Mouse (Mus musculus) heart, postnatal 0 days (tissue): Measurements from ENCODE around the gene Pdgfa. TPM values are rescaled to one million over a fixed set of nuclear protein-coding genes. Genes with fewer than 3 reads are reported as not detected.
A peak's percentile ranks its signal among the peaks of the same experiment; 100 is the strongest.

Experiments
- ATAC-seq: fragments of 200-750 bp; cut with Nextera tagmentation; 2 replicates; pipeline ENCODE4 v1.8.0; 2017; ENCODE audit warnings: low read depth, moderate number of reproducible peaks, moderate library complexity; ENCODE audit not compliant: insufficient read depth
- DNase-seq: peaks from one replicate; pipeline ENCODE4 v3.0.0-alpha.2; 2016; ENCODE audit warnings: low spot score
- H3K27ac ChIP-seq: fragments of 300-500 bp; sonication (generic); 2 replicates; pipeline ENCODE4 v1.5.1; 2014; ENCODE audit warnings: low read depth, mild to moderate bottlenecking
- H3K27me3 ChIP-seq: fragments of 300-500 bp; sonication (generic); 2 replicates; pipeline ENCODE4 v1.6.1; 2014; ENCODE audit warnings: low read length, mixed read lengths; ENCODE audit not compliant: control insufficient read depth, insufficient read depth
- H3K36me3 ChIP-seq: fragments of 300-500 bp; sonication (generic); replicated peaks from 2 replicates; pipeline ENCODE4 v1.6.1; 2014; ENCODE audit warnings: low read length, mixed read lengths; ENCODE audit not compliant: control insufficient read depth, insufficient read depth
- H3K4me1 ChIP-seq: fragments of 300-500 bp; sonication (generic); 2 replicates; pipeline ENCODE4 v1.6.1; 2014; ENCODE audit warnings: antibody characterized with exemption; ENCODE audit not compliant: control insufficient read depth, insufficient read depth
- H3K4me2 ChIP-seq: fragments of 300-500 bp; sonication (generic); 2 replicates; pipeline ENCODE4 v1.6.1; 2014; ENCODE audit warnings: low read depth, mild to moderate bottlenecking, low read length, moderate library complexity
- H3K4me3 ChIP-seq: fragments of 300-500 bp; sonication (generic); 2 replicates; pipeline ENCODE4 v1.5.1; 2014; ENCODE audit warnings: low read depth, low read length
- H3K9ac ChIP-seq: fragments of 300-500 bp; sonication (generic); replicated peaks from 2 replicates; pipeline ENCODE4 v1.6.1; 2014; ENCODE audit warnings: low read depth, low read length, mixed read lengths
- H3K9me3 ChIP-seq: fragments of 300-500 bp; sonication (generic); replicated peaks from 2 replicates; pipeline ENCODE4 v1.6.1; 2016; ENCODE audit warnings: low read length; ENCODE audit not compliant: control insufficient read depth
- CTCF ChIP-seq: IDR thresholded peaks from 2 replicates; pipeline ENCODE4 v1.5.1; 2016; ENCODE audit warnings: antibody characterized with exemption, control low read depth, low read depth
- EP300 ChIP-seq: IDR thresholded peaks from 2 replicates; pipeline ENCODE4 v1.6.1; 2016; ENCODE audit warnings: antibody characterized with exemption, low read depth
- WGBS: fragments of 180-500 bp; shearing (Covaris S2); extraction: QIAGEN DNeasy Blood & Tissue Kit; methylation state at CpG from one replicate; pipeline ENCODE4 v1.1.7; 2014; 5-methylcytosine and 5-hydroxymethylcytosine counted together
- polyA plus RNA-seq: library from polyadenylated mRNA; unstranded; fragments of >200 nt; fragmentation: Nextera tagmentation; extraction: Ambion mirVana; gene quantifications from 2 replicates; pipeline ENCODE4 v1.2.1, GENCODE M21; 2015
- total RNA-seq: library from RNA; depleted of rRNA; stranded (reverse); fragments of >200 nt; gene quantifications from 2 replicates; pipeline ENCODE4 v1.2.3, GENCODE M21; 2014; ENCODE audit warnings: low replicate concordance

Gene Pdgfa
- total and polyA plus RNA-seq, 2 experiments from 2014 or later: 49.6 to 60.5 TPM

GRCm38 (mm10) chr5:138949165-138949564 lies 48.0 kb downstream of the Pdgfa start:
- 50% methylated on average over 6 of the region's 6 CpGs for WGBS
- Histone ChIP-seq H3K4me2 (no peak overlapping the region), H3K27me3 (no peaks in the 10 kb centered on the region), H3K4me1 (peaks cover 39% of the 10 kb centered on the region), H3K27ac (peak overlapping the region; percentile 89), H3K9me3 (no peaks in the 10 kb centered on the region), H3K4me3 (no peak overlapping the region), H3K36me3 (no peaks in the 10 kb centered on the region), H3K9ac (no peak overlapping the region)
- no peak for ATAC-seq
- no peak for TF ChIP-seq EP300
- TF ChIP-seq CTCF: no peak
- DNase-seq: no peak

DNA sequence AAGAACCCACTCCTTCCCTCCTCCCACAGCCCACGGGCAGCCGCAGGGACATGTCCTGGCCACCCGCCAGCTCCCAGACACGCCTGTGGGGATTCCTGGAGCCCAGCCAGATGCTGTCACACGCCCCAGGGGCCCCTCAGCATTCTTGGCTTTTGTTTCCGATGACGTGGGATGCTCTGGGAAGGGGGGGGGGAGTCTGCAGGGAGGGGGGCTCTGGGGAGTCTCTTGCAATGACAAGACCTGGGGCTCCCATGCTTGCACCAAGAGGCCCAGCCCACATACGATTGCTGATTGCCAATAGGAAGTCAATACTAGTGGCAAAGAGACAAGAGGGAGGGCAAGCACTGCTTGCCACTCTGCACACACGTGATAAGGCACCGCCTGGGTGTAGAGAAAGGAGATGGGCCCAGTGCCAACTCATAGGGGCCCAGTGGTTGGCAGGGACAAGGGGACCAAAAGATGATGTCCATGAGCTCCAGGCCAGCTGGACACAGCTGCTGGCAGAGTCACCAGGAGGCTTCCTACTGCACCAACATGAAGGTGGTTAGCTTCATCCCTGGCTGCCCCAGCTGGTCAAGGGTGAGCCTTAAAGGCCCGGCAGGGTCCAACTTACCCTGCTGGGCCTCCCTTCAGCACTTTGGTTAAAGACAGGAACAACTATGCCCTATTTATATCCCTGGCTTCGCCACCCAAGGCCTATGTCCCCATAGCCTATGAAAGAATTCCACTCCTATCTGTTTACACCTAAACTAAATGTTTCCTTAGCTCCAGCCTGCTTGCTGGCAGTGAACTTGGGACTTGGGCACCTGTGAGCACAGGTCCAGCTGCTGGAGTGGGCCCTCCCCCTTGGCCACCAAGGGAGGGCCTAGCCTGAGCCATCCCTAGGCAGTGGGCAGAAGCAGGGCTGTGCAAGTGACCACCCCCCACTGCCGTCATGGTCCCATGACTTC lies 48.9 kb downstream of the Pdgfa start:
- TF ChIP-seq CTCF (no peak), EP300 (peak; percentile 79)
- H3K36me3 ChIP-seq: no peaks in the 10 kb centered on the region
- ATAC-seq (peak; percentile 83), DNase-seq (peak; percentile 89)
- no peak overlapping the region for H3K9ac ChIP-seq
- peaks cover 32% of the 10 kb centered on the region for H3K4me1 ChIP-seq
- peak overlapping the region; percentile 11 for H3K4me2 ChIP-seq
- H3K4me3 ChIP-seq: no peak overlapping the region
- WGBS: 12% methylated on average over 13 of the region's 13 CpGs
- peak overlapping the region; percentile 89 for H3K27ac ChIP-seq
- H3K27me3 ChIP-seq: no peaks in the 10 kb centered on the region
- H3K9me3 ChIP-seq: no peaks in the 10 kb centered on the region

DNA sequence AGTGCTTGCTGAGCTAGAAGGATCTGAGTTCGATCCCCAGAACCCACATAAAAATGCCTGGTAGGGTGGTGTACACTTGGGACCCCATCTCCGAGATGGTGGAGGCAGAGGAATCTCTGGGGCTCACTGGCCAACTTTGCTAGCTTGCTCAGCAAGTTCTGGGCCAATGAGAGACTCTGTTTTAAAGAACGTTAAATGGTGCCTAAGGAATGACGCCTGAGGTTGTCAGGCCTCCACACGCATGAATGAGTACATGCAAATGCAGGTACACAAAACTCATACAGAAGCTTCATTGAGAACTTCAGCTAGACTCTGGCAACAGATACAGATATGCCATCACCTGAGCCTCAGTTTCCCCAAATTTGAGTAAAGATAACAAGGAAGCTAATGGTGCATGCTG lies 49.7 kb downstream of the Pdgfa start:
- no peak for TF ChIP-seq CTCF
- TF ChIP-seq EP300: no peak
- H3K4me1 ChIP-seq: peaks cover 32% of the 10 kb centered on the region
- DNase-seq (no peak), ATAC-seq (no peak)
- peak overlapping the region; percentile 89 for H3K27ac ChIP-seq
- peak overlapping the region; percentile 11; the same call in 1 of the 2 replicates for H3K4me2 ChIP-seq
- no peak overlapping the region for H3K9ac ChIP-seq
- no peaks in the 10 kb centered on the region for H3K9me3 ChIP-seq
- H3K36me3 ChIP-seq: no peaks in the 10 kb centered on the region
- no peaks in the 10 kb centered on the region for H3K27me3 ChIP-seq
- WGBS: 75% methylated on average over 5 of the region's 5 CpGs
- H3K4me3 ChIP-seq: no peak overlapping the region

DNA sequence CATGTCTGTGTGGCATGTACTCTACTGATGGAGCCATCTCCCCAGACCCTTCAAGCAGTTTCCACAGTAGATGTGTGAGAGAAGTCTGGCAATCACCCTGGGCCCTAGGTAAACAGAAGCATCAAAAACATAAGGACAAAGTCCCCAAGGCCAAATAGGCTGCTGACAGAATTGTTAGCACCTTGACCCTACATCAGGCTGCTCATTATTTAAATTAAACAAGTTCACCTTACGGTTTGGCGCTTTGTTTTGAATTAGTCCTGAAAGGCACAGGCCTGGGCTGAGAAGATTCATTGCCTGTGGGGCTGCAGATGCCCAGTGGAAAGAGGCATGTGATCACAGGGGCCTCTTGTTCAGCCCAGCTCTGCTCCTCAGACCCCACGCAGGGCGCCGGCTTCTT lies 50.2 kb downstream of the Pdgfa start:
- H3K4me2 ChIP-seq: no peak overlapping the region
- DNase-seq (no peak), ATAC-seq (no peak)
- peaks cover 32% of the 10 kb centered on the region for H3K4me1 ChIP-seq
- H3K27ac ChIP-seq: peak overlapping the region; percentile 89; the same call in 1 of the 2 replicates
- H3K9me3 ChIP-seq: no peaks in the 10 kb centered on the region
- H3K27me3 ChIP-seq: no peaks in the 10 kb centered on the region
- H3K4me3 ChIP-seq: no peak overlapping the region
- WGBS: 75% methylated on average over 5 of the region's 5 CpGs
- TF ChIP-seq EP300: no peak
- H3K9ac ChIP-seq: no peak overlapping the region
- H3K36me3 ChIP-seq: no peaks in the 10 kb centered on the region

DNA sequence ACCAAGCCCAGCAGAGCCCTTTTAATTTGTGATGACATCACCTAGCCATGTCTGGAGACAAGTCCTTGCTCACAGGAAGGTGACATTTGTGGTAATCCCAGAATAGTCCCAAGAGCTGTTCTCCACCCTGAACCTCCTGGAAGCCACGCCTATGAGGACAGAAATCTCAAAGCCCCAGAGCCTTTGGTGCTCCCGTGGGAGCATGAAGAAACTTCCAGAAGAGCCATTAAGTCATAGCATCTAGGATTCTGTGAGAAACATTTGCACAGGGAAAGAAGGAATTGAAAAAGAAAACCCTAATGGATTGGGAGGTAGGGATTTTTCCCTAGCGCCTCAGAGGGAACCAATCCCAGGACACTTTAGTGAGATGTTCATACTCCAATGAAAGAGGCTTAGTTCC lies 52.2 kb downstream of the Pdgfa start:
- Histone ChIP-seq H3K27me3 (no peaks in the 10 kb centered on the region), H3K9me3 (no peaks in the 10 kb centered on the region), H3K4me2 (no peak overlapping the region), H3K4me3 (no peak overlapping the region), H3K27ac (no peak overlapping the region), H3K36me3 (no peaks in the 10 kb centered on the region), H3K9ac (no peak overlapping the region), H3K4me1 (peaks cover 32% of the 10 kb centered on the region)
- TF ChIP-seq EP300 (no peak), CTCF (no peak)
- DNase-seq (no peak), ATAC-seq (no peak)
- WGBS: 77% methylated on average over 3 of the region's 3 CpGs

DNA sequence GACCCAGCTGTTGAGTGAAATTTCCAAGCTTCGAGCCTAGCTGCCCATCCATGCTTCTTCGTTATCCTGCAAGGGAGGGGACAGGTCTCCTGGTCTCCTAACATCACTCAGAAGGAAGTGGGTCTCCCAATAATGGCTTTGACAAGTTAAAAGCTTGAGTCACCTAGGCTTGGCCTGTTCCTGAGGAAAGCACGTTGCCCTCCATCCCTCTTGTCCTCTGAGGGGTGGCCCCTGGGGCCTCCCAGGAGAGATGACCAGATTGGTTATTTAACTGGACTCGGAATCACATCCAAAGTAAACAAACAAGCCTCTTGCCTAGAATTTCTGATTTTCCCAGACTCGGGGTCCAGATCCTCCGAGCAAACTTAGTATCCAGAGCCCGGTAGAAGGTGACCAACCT lies 52.6 kb downstream of the Pdgfa start:
- no peaks in the 10 kb centered on the region for H3K9me3 ChIP-seq
- peaks cover 32% of the 10 kb centered on the region for H3K4me1 ChIP-seq
- H3K27ac ChIP-seq: no peak overlapping the region
- no peak for ATAC-seq
- H3K36me3 ChIP-seq: no peaks in the 10 kb centered on the region
- TF ChIP-seq CTCF: no peak
- no peak for TF ChIP-seq EP300
- H3K4me3 ChIP-seq: no peak overlapping the region
- H3K4me2 ChIP-seq: no peak overlapping the region
- H3K27me3 ChIP-seq: no peaks in the 10 kb centered on the region
- no peak for DNase-seq
- 73% methylated on average over 7 of the region's 7 CpGs for whole genome bisulfite sequencing
- H3K9ac ChIP-seq: no peak overlapping the region
